Mouse (Mus musculus): ENCODE data around the gene Jph2.

DNA sequence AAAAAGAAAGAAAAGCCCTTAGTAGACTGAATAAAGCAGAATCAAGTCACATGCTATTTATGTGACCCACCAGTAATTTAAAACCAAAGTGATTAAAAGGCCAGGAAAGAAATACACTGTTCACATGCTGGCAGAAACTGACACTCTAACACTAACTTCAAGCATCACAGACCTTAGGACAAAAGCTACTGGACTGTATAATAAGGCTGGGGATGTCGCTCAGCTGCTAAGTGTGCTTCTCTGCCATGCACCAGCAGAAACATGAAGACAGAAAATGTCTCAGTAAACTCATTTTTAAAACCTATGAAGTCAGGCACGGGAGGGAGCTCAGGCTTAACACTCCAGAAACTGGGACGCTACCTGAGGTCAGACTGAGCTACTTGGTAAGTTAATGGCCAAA, 12.4 kb upstream of the Jph2 start:
- no peak for TF ChIP-seq CTCF (IDR thresholded peaks at IDR 0.05; ENCODE audit: control insufficient read depth, insufficient read depth, insufficient read length)
- no peak for TF ChIP-seq MYOD1 (IDR thresholded peaks at IDR 0.05; ENCODE audit: control insufficient read depth, insufficient read length, low read depth)
- no peak for TF ChIP-seq MAX (IDR thresholded peaks at IDR 0.05)
- no peak for TF ChIP-seq MYOG (IDR thresholded peaks at IDR 0.05; ENCODE audit: control insufficient read depth, extremely low read depth, insufficient read length)
- no peak for TF ChIP-seq USF1 (IDR thresholded peaks at IDR 0.05; ENCODE audit: low read depth)

Data from C2C12 (cell line).